Mouse (Mus musculus): ENCODE measurements around the gene Cobll1. TPM values are rescaled to one million over a fixed set of nuclear protein-coding genes. Genes with fewer than 3 reads are reported as not detected.

Cobll1 gene
- polyA plus RNA-seq, 1 experiment from 2014 or later, result 2.8 TPM

DNA sequence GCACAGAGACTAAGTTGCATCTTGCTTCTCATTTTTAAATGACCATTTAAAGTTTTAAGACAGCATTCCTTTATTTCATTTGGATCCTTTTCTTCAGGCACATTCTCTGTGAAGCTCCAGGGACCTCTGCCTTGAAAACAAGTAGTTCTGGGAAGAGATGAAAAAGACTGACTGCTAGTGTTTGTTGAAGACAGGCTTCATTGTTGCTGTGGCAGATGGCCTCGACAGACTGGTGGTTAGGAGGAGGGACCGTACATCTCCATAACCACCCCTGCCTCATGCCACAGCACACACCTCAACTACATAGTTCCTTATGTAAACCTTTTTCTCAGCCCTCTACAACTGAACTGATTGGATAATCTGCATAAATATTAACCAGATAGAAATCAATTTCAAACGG lies 161.7 kb downstream of the Cobll1 start:
- no peaks in the 10 kb centered on the region for H3K27me3 ChIP-seq (replicated peaks; ENCODE audit: control insufficient read depth, insufficient read depth, low read length)
- no peak overlapping the region for H3K9ac ChIP-seq (ENCODE audit: low read depth, low read length)
- no peak overlapping the region for H3K4me3 ChIP-seq (ENCODE audit: low read length)
- H3K36me3 ChIP-seq (ENCODE audit: control insufficient read depth, insufficient read depth, low read length), result no peaks in the 10 kb centered on the region
- H3K9me3 ChIP-seq (ENCODE audit: control insufficient read depth, low read length), result no peaks in the 10 kb centered on the region
- no peaks in the 10 kb centered on the region for H3K4me1 ChIP-seq (ENCODE audit: control insufficient read depth, insufficient read depth, low read depth, low read length)
- no peak overlapping the region for H3K4me2 ChIP-seq (ENCODE audit: low read length)
- 57% methylated on average over 3 of the region's 3 CpGs for WGBS
- no peak for ATAC-seq
- no peak overlapping the region for H3K27ac ChIP-seq (ENCODE audit: low read depth, low read length)

DNA sequence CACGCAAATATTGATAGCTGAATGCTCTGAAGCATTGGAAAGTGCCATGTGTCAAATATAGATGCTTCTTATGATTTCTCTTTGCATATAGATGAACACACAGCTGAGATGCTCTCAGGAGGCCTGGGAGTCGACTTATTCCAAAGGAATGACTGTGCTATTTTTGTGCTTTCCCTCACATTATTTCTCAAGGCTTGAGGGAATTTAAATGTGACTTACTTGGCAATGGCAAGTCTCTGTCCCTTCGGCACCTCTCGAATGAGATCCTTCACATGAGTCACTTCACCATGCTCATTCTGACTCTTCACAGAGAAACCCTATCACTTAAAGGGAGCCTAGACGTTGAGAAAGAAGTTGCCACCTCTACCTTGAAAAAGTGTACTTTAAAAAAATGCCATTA lies 163.4 kb downstream of the Cobll1 start:
- H3K36me3 ChIP-seq (ENCODE audit: control insufficient read depth, insufficient read depth, low read length), result no peaks in the 10 kb centered on the region
- H3K9ac ChIP-seq (ENCODE audit: low read depth, low read length), result no peak overlapping the region
- H3K27ac ChIP-seq (ENCODE audit: low read depth, low read length), result no peak overlapping the region
- 75% methylated on average over 5 of the region's 5 CpGs for WGBS
- no peak overlapping the region for H3K4me3 ChIP-seq (ENCODE audit: low read length)
- no peak overlapping the region for H3K4me2 ChIP-seq (ENCODE audit: low read length)
- H3K27me3 ChIP-seq (replicated peaks; ENCODE audit: control insufficient read depth, insufficient read depth, low read length), result no peaks in the 10 kb centered on the region
- no peaks in the 10 kb centered on the region for H3K4me1 ChIP-seq (ENCODE audit: control insufficient read depth, insufficient read depth, low read depth, low read length)
- H3K9me3 ChIP-seq (ENCODE audit: control insufficient read depth, low read length), result no peaks in the 10 kb centered on the region
- ATAC-seq, result no peak

DNA sequence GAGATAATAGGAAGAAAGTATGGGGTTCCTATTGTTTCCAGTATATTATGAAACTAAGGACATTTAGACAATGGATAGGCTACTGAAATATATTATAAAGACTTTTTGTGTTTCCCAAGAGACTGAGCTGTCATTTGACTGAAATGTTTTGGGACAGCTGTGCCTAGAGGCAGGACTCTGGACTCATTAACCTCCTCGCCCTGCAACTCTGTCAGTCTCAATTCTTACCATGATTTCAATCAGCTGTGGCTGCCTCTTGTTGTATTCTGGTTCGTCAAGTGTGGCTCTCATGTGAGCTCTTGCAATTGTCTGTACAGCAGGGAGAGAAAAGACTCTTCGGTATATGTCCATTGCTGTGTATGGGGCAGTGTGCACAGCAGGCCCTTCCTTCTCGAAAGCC lies 163.8 kb downstream of the Cobll1 start:
- Histone ChIP-seq H3K9ac (ENCODE audit: low read depth, low read length) (no peak overlapping the region), H3K4me1 (ENCODE audit: control insufficient read depth, insufficient read depth, low read depth, low read length) (no peaks in the 10 kb centered on the region), H3K4me2 (ENCODE audit: low read length) (no peak overlapping the region), H3K27me3 (replicated peaks; ENCODE audit: control insufficient read depth, insufficient read depth, low read length) (no peaks in the 10 kb centered on the region), H3K4me3 (ENCODE audit: low read length) (no peak overlapping the region), H3K9me3 (ENCODE audit: control insufficient read depth, low read length) (no peaks in the 10 kb centered on the region), H3K27ac (ENCODE audit: low read depth, low read length) (no peak overlapping the region), H3K36me3 (ENCODE audit: control insufficient read depth, insufficient read depth, low read length) (no peaks in the 10 kb centered on the region)
- WGBS, result 64% methylated on average over 4 of the region's 4 CpGs
- ATAC-seq, result no peak

DNA sequence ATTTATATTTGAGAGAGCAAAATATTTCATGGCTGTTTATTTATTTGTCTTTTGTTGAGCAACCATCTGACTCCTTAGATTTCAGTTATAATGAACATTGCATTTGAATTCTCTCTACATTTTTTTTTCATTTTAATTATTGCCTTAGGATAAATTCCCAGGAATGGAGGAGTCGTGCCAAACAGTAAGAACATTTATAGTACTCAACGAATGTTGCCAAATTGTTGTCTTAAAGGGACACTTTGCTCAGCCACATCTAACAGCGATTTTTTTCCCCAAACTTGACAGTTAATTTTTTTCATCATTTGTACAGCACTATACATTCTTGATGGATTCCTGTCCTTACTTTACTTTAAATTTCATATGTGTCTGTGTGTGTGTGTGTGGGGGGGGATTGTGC lies 167.0 kb downstream of the Cobll1 start:
- ATAC-seq, result no peak
- Histone ChIP-seq H3K27ac (ENCODE audit: low read depth, low read length) (no peak overlapping the region), H3K4me3 (ENCODE audit: low read length) (no peak overlapping the region), H3K4me1 (ENCODE audit: control insufficient read depth, insufficient read depth, low read depth, low read length) (no peaks in the 10 kb centered on the region), H3K36me3 (ENCODE audit: control insufficient read depth, insufficient read depth, low read length) (no peaks in the 10 kb centered on the region), H3K4me2 (ENCODE audit: low read length) (no peak overlapping the region), H3K27me3 (replicated peaks; ENCODE audit: control insufficient read depth, insufficient read depth, low read length) (no peaks in the 10 kb centered on the region), H3K9me3 (ENCODE audit: control insufficient read depth, low read length) (no peaks in the 10 kb centered on the region), H3K9ac (ENCODE audit: low read depth, low read length) (no peak overlapping the region)
- 73% methylated on average over 3 of the region's 3 CpGs for WGBS

DNA sequence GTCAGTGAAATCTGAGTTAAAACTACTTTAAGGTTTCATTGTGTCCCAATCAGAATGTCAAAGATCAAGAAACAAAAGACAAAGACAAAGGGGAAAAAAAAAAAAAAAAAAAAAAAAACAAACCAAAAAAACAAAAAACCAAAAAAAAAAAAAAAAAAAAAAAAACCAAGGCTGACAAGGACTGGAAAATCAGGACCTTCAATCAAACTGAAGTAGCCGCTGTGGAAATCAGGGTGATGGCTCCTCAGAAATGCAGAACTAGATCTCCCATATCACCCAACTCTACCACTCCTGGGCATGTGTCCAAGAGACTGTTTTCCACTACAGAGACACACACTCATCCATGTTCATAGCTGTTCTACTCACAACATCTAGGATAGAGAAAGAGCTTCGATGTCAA lies 185.4 kb downstream of the Cobll1 start:
- H3K9ac ChIP-seq (ENCODE audit: low read depth, low read length), result no peak overlapping the region
- H3K9me3 ChIP-seq (ENCODE audit: control insufficient read depth, low read length), result no peaks in the 10 kb centered on the region
- no peaks in the 10 kb centered on the region for H3K27me3 ChIP-seq (replicated peaks; ENCODE audit: control insufficient read depth, insufficient read depth, low read length)
- ATAC-seq, result no peak
- H3K4me3 ChIP-seq (ENCODE audit: low read length), result no peak overlapping the region
- H3K27ac ChIP-seq (ENCODE audit: low read depth, low read length), result no peak overlapping the region
- no peaks in the 10 kb centered on the region for H3K36me3 ChIP-seq (ENCODE audit: control insufficient read depth, insufficient read depth, low read length)
- H3K4me2 ChIP-seq (ENCODE audit: low read length), result no peak overlapping the region
- no peaks in the 10 kb centered on the region for H3K4me1 ChIP-seq (ENCODE audit: control insufficient read depth, insufficient read depth, low read depth, low read length)
- 92% methylated on average over 2 of the region's 2 CpGs for WGBS

DNA sequence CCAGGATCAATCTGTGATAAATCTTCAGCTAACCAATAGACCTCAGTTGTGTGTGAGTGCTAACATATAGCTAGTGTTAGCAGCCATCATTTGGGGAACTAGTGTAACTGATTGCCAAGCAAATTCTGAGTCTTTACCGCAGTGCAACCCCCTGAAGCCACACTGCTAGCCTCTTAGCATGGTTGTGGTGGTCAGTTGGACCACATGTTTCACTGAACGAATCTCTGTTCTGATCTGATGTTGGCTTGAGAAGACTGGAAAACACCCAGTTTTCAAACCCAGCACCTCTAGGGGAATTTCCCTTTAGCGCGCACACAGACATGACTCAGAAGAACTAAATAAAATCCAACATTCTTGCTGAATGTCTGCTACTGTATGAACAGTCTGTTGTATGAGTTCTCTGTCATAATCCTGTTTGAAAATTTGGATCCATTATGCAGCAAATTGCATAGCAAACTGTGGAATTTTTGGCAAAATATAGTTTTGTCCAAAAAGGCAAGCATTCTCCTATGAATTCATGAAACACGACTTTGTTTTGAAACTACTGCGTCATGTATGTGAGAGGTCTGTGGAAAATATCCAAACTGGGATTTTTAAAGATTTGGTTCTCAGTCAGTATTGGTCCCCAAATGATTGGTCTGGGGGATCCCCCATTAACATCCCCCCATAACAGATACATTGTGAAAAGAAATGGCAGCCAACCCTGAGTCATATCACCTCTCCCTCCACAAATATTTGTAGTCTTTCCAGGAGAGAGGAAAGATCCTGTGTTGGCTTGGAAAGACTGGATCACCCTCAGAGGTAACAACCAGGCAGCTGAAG lies 186.8 kb downstream of the Cobll1 start:
- Histone ChIP-seq H3K36me3 (ENCODE audit: control insufficient read depth, insufficient read depth, low read length) (no peaks in the 10 kb centered on the region), H3K27ac (ENCODE audit: low read depth, low read length) (no peak overlapping the region), H3K4me3 (ENCODE audit: low read length) (no peak overlapping the region), H3K9me3 (ENCODE audit: control insufficient read depth, low read length) (no peaks in the 10 kb centered on the region), H3K4me1 (ENCODE audit: control insufficient read depth, insufficient read depth, low read depth, low read length) (no peaks in the 10 kb centered on the region), H3K27me3 (replicated peaks; ENCODE audit: control insufficient read depth, insufficient read depth, low read length) (no peaks in the 10 kb centered on the region), H3K4me2 (ENCODE audit: low read length) (no peak overlapping the region), H3K9ac (ENCODE audit: low read depth, low read length) (no peak overlapping the region)
- ATAC-seq, result no peak
- WGBS, result 94% methylated on average over 6 of the region's 6 CpGs

DNA sequence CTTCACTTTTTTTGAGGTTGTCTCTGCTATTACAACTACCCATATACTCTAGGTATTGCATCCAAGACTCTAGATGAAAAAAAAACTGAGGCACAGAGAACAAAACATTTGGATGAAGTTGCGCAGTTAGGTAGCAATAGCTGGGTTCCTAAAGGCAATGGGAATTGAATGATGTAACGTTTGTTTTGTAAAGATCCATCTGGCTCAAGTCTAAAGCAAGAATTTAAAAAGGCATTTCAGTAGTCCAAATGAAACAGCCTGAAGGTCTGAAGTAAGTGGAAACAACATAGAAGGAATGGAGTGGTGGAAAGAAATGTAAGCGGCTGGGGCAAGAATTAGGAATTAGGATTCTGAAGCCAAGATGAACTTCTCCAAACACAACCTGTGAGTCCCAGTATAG lies 188.4 kb downstream of the Cobll1 start:
- Histone ChIP-seq H3K27ac (ENCODE audit: low read depth, low read length) (no peak overlapping the region), H3K4me1 (ENCODE audit: control insufficient read depth, insufficient read depth, low read depth, low read length) (no peaks in the 10 kb centered on the region), H3K4me2 (ENCODE audit: low read length) (no peak overlapping the region), H3K27me3 (replicated peaks; ENCODE audit: control insufficient read depth, insufficient read depth, low read length) (no peaks in the 10 kb centered on the region), H3K9me3 (ENCODE audit: control insufficient read depth, low read length) (no peaks in the 10 kb centered on the region), H3K9ac (ENCODE audit: low read depth, low read length) (no peak overlapping the region), H3K36me3 (ENCODE audit: control insufficient read depth, insufficient read depth, low read length) (no peaks in the 10 kb centered on the region), H3K4me3 (ENCODE audit: low read length) (no peak overlapping the region)
- 98% methylated on average over 3 of the region's 3 CpGs for WGBS
- ATAC-seq, result no peak

DNA sequence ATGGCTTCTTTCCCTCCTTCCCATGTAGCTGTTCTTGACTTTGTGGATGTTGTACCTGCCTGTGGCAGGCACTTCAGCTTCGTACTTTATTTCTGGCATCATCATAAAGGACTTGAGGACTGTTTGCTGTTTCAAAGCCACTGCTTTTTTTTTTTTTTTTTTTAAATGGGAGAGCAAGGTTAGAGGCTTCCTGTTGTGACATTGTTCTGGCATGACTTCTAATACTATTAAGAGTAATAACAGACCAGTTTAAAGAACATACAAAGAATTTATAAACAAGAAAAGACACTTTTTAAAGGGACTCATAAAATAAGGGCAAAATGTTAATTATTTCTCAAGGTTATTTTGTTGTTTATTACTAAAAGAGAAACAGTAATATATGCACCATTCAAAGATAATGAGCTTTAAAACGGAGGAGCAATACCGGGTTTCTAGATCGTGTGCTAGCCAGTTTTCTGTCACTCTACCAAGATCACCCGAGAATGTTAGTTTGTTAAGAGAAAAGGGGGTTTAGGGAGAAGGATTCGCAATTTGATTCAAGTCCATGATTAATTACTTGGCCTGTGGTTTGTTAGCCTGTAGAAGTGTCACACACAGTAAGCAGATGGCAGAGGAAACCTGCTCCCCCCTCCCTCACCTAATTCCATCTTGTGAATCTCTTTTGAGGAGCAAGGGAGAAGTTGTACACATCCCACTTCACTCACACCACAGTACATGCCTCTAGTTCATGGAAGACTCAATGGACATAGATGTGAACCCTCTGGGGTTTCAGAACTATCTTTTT lies 190.8 kb downstream of the Cobll1 start:
- H3K4me2 ChIP-seq (ENCODE audit: low read length), result no peak overlapping the region
- H3K36me3 ChIP-seq (ENCODE audit: control insufficient read depth, insufficient read depth, low read length), result no peaks in the 10 kb centered on the region
- no peaks in the 10 kb centered on the region for H3K9me3 ChIP-seq (ENCODE audit: control insufficient read depth, low read length)
- no peak overlapping the region for H3K4me3 ChIP-seq (ENCODE audit: low read length)
- no peaks in the 10 kb centered on the region for H3K4me1 ChIP-seq (ENCODE audit: control insufficient read depth, insufficient read depth, low read depth, low read length)
- ATAC-seq, result no peak
- H3K27me3 ChIP-seq (replicated peaks; ENCODE audit: control insufficient read depth, insufficient read depth, low read length), result no peaks in the 10 kb centered on the region
- no peak overlapping the region for H3K27ac ChIP-seq (ENCODE audit: low read depth, low read length)
- whole genome bisulfite sequencing, result 57% methylated on average over 6 of the region's 6 CpGs
- H3K9ac ChIP-seq (ENCODE audit: low read depth, low read length), result no peak overlapping the region
